Mouse (Mus musculus) urinary bladder, postnatal 4 days (tissue): ENCODE results near the gene Fnbp1l.

Experiments
- DNase-seq, 2 experiments: peaks; one replicate each; pipeline ENCODE4 v3.0.0; 2021 to 2022; ENCODE audit warnings: low spot score in 2 of 2

Fnbp1l gene

GRCm38 (mm10) chr3:122528477-122528876 is 91.0 kb downstream of the Fnbp1l start:
- DNase-seq = no peak

DNA sequence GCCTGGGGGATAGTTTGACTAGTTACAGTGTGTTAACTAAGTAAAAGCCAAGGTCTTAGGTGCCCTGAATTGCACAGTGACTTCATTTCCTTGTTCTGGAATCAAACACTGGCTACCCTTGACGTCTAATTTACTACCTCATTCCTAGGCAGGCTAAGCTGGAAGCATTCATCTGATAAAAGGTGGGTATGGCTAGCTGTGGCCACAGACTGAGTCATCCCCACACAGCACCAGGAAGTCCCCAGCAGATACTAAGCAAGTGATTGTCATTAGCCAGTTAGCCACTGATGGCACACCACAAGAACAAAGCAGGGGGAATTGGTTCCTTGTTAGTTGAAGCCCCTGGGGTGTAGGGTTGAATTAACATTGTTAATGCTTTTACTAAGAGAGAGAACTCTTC is 98.2 kb downstream of the Fnbp1l start:
- DNase-seq = no peak

GRCm38 (mm10) chr3:122520875-122521274 is 98.6 kb downstream of the Fnbp1l start:
- no peak for DNase-seq

GRCm38 (mm10) chr3:122520365-122520764 is 99.2 kb downstream of the Fnbp1l start:
- no peak for DNase-seq

GRCm38 (mm10) chr3:122519082-122519481 is 100.4 kb downstream of the Fnbp1l start:
- no peak for DNase-seq

GRCm38 (mm10) chr3:122518231-122518736 is 101.2 kb downstream of the Fnbp1l start:
- no peak for DNase-seq

DNA sequence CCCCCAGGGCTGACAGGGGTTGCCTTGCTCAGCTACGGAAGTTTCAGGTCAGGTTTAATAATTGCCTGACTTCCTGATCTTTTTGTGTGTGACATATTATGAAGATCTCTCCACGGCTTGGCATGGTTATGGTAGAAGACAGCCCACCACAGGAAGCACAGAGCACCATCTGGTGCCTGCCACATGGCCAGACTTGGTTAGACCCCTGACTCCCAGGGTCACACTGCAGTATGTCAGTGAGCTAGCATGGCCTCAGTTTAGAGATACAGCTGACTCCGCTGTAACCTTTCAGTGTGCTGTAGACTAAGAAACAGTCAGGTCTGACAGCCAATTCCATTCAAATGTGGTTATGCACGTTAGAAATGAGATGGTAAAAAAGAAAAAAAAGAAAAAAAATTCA is 101.8 kb downstream of the Fnbp1l start:
- no peak for DNase-seq

- DNase-seq = no peak
Observed at GRCm38 (mm10) chr3:122516327-122516695, 103.2 kb downstream of the Fnbp1l start.

- DNase-seq = no peak
Observed at GRCm38 (mm10) chr3:122515568-122516326, 103.8 kb downstream of the Fnbp1l start.

- DNase-seq = no peak
Observed at GRCm38 (mm10) chr3:122512725-122513375, 106.7 kb downstream of the Fnbp1l start.

DNA sequence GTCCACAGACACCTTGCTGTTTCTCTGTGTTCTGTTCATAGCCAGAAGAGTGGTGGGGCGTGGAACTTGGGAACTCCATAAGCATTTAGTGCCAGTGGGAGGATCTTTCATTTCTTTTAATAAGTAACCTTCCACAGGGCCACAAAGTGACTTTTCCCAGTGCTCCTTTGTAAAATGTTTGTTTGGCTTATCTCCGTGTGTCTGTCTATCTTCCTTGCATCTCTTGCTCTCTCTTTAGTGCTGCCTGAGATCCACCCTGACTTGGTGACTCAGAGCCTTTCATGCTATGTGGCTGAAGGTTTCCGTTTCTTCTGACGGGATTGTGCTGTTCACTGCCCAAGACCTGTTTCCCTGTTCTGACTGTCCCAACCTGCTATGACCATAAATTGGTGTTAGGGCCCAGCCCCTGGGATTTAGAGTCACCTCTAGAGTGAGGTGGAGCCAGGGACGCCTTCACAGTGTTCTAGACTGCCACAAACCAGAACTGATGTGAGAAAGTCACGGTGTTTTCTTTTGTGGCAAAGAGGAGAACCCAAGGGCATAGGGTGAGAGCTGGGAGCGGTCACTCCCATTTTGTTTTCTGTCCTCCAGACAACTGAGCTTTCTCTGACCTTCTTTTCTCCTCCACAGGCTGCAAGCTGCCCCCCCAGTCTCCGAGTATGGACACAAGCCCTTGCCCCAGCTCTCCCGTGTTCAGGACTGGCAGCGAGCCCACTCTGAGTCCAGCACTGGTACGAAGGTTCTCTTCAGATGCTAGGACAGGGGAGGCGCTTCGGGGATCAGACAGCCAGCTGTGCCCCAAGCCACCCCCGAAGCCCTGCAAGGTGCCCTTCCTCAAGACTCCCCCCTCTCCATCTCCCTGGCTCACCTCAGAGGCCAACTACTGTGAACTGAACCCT is 107.5 kb downstream of the Fnbp1l start:
- no peak for DNase-seq

GRCm38 (mm10) chr3:122510932-122511331 is 108.6 kb downstream of the Fnbp1l start:
- no peak for DNase-seq

DNA sequence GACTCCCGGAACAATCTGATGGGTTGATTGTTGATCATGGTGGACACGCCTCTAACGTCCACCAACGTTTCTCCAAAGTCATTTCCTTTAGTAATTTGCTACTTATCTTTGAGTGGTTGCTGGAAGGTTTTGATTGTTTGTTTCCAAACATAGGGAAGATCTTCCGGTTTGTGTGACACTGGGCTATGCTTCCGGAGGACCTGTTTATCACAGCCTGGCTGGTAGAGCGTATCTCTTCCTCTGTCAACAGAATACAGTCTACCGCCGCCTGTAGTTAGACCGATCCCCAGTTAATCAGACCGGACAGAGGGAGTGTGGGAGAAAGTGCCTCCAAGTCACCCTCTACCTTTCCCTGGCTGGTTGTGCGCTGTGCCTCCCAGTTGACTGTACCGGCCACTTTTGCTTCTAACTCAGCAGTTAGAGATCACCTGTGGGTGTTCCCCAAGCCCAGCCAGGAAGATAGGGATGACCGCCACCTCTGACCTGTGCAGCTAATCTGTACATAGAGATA is 109.2 kb downstream of the Fnbp1l start:
- DNase-seq = no peak

- no peak for DNase-seq
Observed at GRCm38 (mm10) chr3:122509534-122510239, 109.8 kb downstream of the Fnbp1l start.

DNA sequence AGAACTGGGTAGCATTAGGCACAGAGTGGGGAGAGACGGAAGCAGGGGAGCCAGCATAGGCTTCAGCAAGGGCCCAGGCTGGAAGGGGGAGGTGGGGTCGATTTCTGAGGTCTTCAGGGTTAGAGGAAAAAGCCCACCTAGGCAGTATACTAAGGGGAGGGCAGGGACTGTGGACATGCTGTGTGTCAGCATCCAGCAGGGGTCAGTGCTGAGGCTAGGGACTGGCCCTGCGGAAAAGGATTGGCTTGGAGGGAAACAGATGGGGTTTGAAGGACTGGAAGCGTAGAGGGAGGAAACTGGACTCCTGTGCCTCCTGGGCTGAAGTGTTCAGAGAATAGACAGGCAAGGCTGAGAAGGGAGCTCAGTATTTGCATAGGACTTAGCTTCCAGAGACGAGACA is 110.4 kb downstream of the Fnbp1l start:
- DNase-seq = peak in 1 of 2 experiments; percentile 70

GRCm38 (mm10) chr3:122507826-122508225 is 111.7 kb downstream of the Fnbp1l start:
- no peak for DNase-seq

- no peak for DNase-seq
Observed at GRCm38 (mm10) chr3:122506343-122506916, 113.1 kb downstream of the Fnbp1l start.

- no peak for DNase-seq
Observed at GRCm38 (mm10) chr3:122500929-122501328, 118.6 kb downstream of the Fnbp1l start.

- no peak for DNase-seq
Observed at GRCm38 (mm10) chr3:122499647-122500046, 119.9 kb downstream of the Fnbp1l start.

- DNase-seq = no peak
Observed at GRCm38 (mm10) chr3:122498528-122498927, 121.0 kb downstream of the Fnbp1l start.

DNA sequence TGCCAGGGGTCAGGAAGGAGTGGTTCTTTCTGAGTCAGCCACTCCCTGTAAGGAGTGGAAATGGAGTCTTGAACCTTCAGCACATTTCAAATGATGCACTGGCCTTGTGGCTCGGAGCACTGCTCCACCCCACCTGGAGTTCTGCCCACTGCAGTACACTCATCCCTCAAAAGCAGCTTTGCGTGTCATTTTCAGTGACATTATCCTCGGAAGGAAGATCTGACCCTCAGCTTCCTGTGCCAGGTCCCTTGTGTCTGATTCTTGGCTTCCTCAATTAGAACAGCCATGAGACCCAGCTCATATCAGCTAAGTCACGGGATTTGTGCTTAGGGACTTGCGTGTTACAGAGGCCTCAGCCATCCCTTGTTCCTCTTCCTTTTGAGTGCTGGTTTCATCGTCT is 121.6 kb downstream of the Fnbp1l start:
- DNase-seq = no peak
